Comparison of ENCODE assay signal across 8 mouse cellular contexts in genomic region chr4:109118327-109118659, GRCm38 (mm10).
DNase-seq lines count a peak whose midpoint lies in the region; ATAC-seq and TF ChIP-seq lines count a peak whose summit lies in the region.

No protein-coding gene starts in this region.

- peak; percentile 22 for ATAC-seq in midbrain, postnatal 0 days (ENCODE audit: low FRiP score)

- H3K9ac ChIP-seq in ES-E14 (ENCODE audit: insufficient read depth, low read depth, low read length, poor library complexity, severe bottlenecking) = peak overlapping the region; percentile 79
- H3K9ac ChIP-seq in midbrain, postnatal 0 days (replicated peaks; ENCODE audit: low read length, poor library complexity, severe bottlenecking) = peak overlapping the region; percentile 24

- H3K4me3 ChIP-seq in gastrocnemius, adult 2 months = peak overlapping the region; percentile 81
- peak overlapping the region; percentile 65 to 84 for H3K4me3 ChIP-seq in ES-E14 (ENCODE audit: insufficient read depth in 1 of 2, low read depth in 1 of 2, low read length in 2 of 2, poor library complexity in 1 of 2, severe bottlenecking in 1 of 2)
- H3K4me3 ChIP-seq in midbrain, postnatal 0 days (ENCODE audit: low read depth, low read length) = peak overlapping the region; percentile 44

- H3K4me2 ChIP-seq in midbrain, postnatal 0 days (ENCODE audit: low read depth, low read length, poor library complexity, severe bottlenecking) = peak overlapping the region; percentile 65

- no peak for TF ChIP-seq CTCF in gastrocnemius, adult 2 months (IDR thresholded peaks at IDR 0.05)
- no peak for TF ChIP-seq CTCF in midbrain, postnatal 0 days (IDR thresholded peaks at IDR 0.05)

- H3K36me3 ChIP-seq in ES-E14 (ENCODE audit: control insufficient read depth, insufficient read depth, low read length, poor library complexity, severe bottlenecking) = no peaks in the 10 kb centered on the region
- H3K36me3 ChIP-seq in midbrain, postnatal 0 days (ENCODE audit: insufficient read depth, low read length) = no peaks in the 10 kb centered on the region

- H3K27me3 ChIP-seq in midbrain, postnatal 0 days (ENCODE audit: insufficient read depth, low read length) = no peaks in the 10 kb centered on the region

- no peaks in the 10 kb centered on the region for H3K4me1 ChIP-seq in ES-E14 (ENCODE audit: control insufficient read depth in 2 of 2, insufficient read depth in 2 of 2, low read length in 2 of 2, poor library complexity in 1 of 2)
- no peaks in the 10 kb centered on the region for H3K4me1 ChIP-seq in midbrain, postnatal 0 days (ENCODE audit: insufficient read depth, low read length)

- no peaks in the 10 kb centered on the region for H3K9me3 ChIP-seq in ES-E14 (ENCODE audit: control insufficient read depth, insufficient read depth, low read depth, low read length)
- no peaks in the 10 kb centered on the region for H3K9me3 ChIP-seq in midbrain, postnatal 0 days (ENCODE audit: low read length)

- H3K27ac ChIP-seq in gastrocnemius, adult 2 months = peak overlapping the region; percentile 91
- H3K27ac ChIP-seq in ES-E14 (ENCODE audit: insufficient read depth, low read depth, low read length, poor library complexity, severe bottlenecking) = no peak overlapping the region
- peak overlapping the region; percentile 62; the same call in 1 of the 2 replicates for H3K27ac ChIP-seq in midbrain, postnatal 0 days (ENCODE audit: low read depth, low read length)

- WGBS in midbrain, postnatal 0 days = 6% methylated on average over 6 of the region's 6 CpGs

- intact Hi-C loops in gastrocnemius, adult 2 months (cut with DNase I) = loop anchor here (5.0 kb wide), 1 partner anchor 34 kb away; no protein-coding TSS in a partner anchor
- intact Hi-C loops in left cerebral cortex, postnatal 36 days (cut with DNase I) = no loop called here

- no peak for DNase-seq in gastrocnemius, adult 2 months
- DNase-seq in gastrocnemius, adult 18-20 months (ENCODE audit: low spot score) = no peak
- no peak for DNase-seq in ES-E14 (ENCODE audit: low read depth, low spot score)
- DNase-seq in frontal cortex, postnatal 25 days (ENCODE audit: low spot score in 2 of 2) = peak; percentile 25 to 41
- DNase-seq in left cerebral cortex, postnatal 36 days (ENCODE audit: low spot score in 2 of 2) = peak; percentile 63 to 71
- DNase-seq in midbrain, postnatal 0 days (ENCODE audit: low spot score) = no peak
- no peak for DNase-seq in gastrocnemius, postnatal 4 days (ENCODE audit: low spot score in 2 of 2)
- DNase-seq in cerebellum, adult 8-10 months = no peak

- in situ Hi-C loops in ES-E14 (cut with MboI; ENCODE audit: low sequenced_read_pairs in 2 of 2, unreplicated experiment in 2 of 2) = no loop called here

TF ChIP-seq in ES-E14, 5 proteins besides CTCF, POLR2A, EP300 and RAD21:
- no peak for TF ChIP-seq CHD2 (IDR thresholded peaks at IDR 0.05; ENCODE audit: low read depth, low read length)
- TF ChIP-seq ZNF384 (IDR thresholded peaks at IDR 0.05; ENCODE audit: low read depth, low read length) = no peak
- no peak for TF ChIP-seq ZC3H11A (IDR thresholded peaks at IDR 0.05; ENCODE audit: borderline replicate concordance, low read depth, low read length)
TF ChIP-seq in ES-E14: peak in this region for 0.

Comparison
In these comparisons a context has a peak if more than half of its experiments do, and no peak if none do; other contexts are left out.
1. DNase-seq: peak in frontal cortex, postnatal 25 days (2 of 2) and left cerebral cortex, postnatal 36 days (2 of 2); none in gastrocnemius, adult 2 months (single experiment), gastrocnemius, adult 18-20 months (single experiment), ES-E14 (single experiment), midbrain, postnatal 0 days (single experiment), gastrocnemius, postnatal 4 days (0 of 2) and cerebellum, adult 8-10 months (single experiment).
2. Peak in every context shown above with its lines, with median percentiles within 50 percentile points of each other: H3K4me3 ChIP-seq.